ENCODE assay signal across 10 mouse cellular contexts in the genomic region with DNA sequence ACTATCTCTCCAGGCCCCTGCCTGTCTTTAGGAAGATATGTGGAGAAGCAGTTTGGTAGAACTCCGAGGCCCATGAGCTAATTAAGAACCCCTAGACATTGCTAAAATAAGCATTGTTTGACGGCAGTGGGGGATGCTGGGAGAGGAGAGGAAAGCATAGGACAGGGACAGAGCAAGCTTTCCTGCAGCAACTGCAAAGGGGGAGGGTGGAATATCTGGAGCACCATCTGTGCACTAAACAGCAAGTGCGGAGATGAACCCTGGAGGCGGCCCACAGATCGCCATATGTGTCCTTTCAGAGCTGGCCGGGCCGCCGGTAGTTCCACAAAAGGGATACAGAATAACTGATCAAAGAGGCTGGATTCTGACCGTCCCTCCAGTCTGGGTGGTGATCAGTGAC. TPM values are rescaled to one million over a fixed set of nuclear protein-coding genes. Genes with fewer than 3 reads are reported as not detected.
DNase-seq lines count a peak whose midpoint lies in the region; ATAC-seq and TF ChIP-seq lines count a peak whose summit lies in the region.
"Had no signal": no experiment of that assay in that cellular context is flagged by ENCODE, and none has a peak within 500 bp of the region (broad histone marks: within the 10 kb centered on the region; RNA-seq: fewer than 3 reads in every experiment).

No protein-coding gene starts in this region.

- TF ChIP-seq POLR2A in cerebellum, adult 2 months (IDR thresholded peaks at IDR 0.05; ENCODE audit: borderline replicate concordance, insufficient read depth, low read length): no peak
- TF ChIP-seq POLR2A in cortical plate, adult 2 months (IDR thresholded peaks at IDR 0.05; ENCODE audit: extremely low read depth, insufficient read depth, low read length): no peak
- TF ChIP-seq POLR2A in heart, adult 2 months (IDR thresholded peaks at IDR 0.05; ENCODE audit: insufficient read depth, low read depth, low read length): no peak

- WGBS in cerebellum, adult 2 months: 8% methylated on average over 9 of the region's 9 CpGs
- 46% methylated on average over 9 of the region's 9 CpGs for WGBS in midbrain, embryonic 13.5 days
- WGBS in heart, adult 2 months: 71% methylated on average over 9 of the region's 9 CpGs

- TF ChIP-seq EP300 in heart, adult 2 months (IDR thresholded peaks at IDR 0.05; ENCODE audit: insufficient read depth, low read depth, low read length): no peak

- H3K9me3 ChIP-seq in midbrain, embryonic 13.5 days: no peaks in the 10 kb centered on the region

- intact Hi-C loops in heart, adult 2 months (cut with DNase I): no loop called here

- H3K4me1 ChIP-seq in cerebellum, adult 2 months (ENCODE audit: control insufficient read depth, insufficient read depth, low read length): peaks cover 24% of the 10 kb centered on the region
- peaks cover 6% of the 10 kb centered on the region for H3K4me1 ChIP-seq in cortical plate, adult 2 months (ENCODE audit: control insufficient read depth, insufficient read depth, low read length)
- 0 out of 2 replicates have a peak, but pooled peaks cover 7% of the 10 kb centered on the region for H3K4me1 ChIP-seq in midbrain, embryonic 13.5 days (replicated peaks)
- H3K4me1 ChIP-seq in heart, adult 2 months (ENCODE audit: control insufficient read depth, insufficient read depth, low read length): no peaks in the 10 kb centered on the region

- no peak overlapping the region for H3K4me2 ChIP-seq in midbrain, embryonic 13.5 days (replicated peaks)

- H3K9ac ChIP-seq in midbrain, embryonic 13.5 days (replicated peaks): no peak overlapping the region
- H3K9ac ChIP-seq in heart, adult 2 months (ENCODE audit: low read depth, low read length): no peak overlapping the region
- H3K9ac ChIP-seq: liver, postnatal 0 days had no signal

- 0 out of 2 replicates have a peak, but pooled peaks have one; percentile 55 for ATAC-seq in midbrain, embryonic 13.5 days
- ATAC-seq: liver, postnatal 0 days had no signal

- no peaks in the 10 kb centered on the region for H3K79me2 ChIP-seq in heart, adult 2 months (replicated peaks; ENCODE audit: control insufficient read depth, insufficient read depth, low read length)

- no peaks in the 10 kb centered on the region for H3K36me3 ChIP-seq in midbrain, embryonic 13.5 days
- H3K36me3 ChIP-seq in heart, adult 2 months (ENCODE audit: control insufficient read depth, insufficient read depth, low read length): no peaks in the 10 kb centered on the region

- peak; percentile 71 to 83 for DNase-seq in cerebellum, adult 2 months
- peak; percentile 80 to 89 for DNase-seq in layer of hippocampus, adult 2 months (ENCODE audit: low spot score in 2 of 2)
- no peak for DNase-seq in adrenal gland, postnatal 4 days (ENCODE audit: low spot score in 2 of 2)
- no peak for DNase-seq in heart, adult 2 months
- no peak for DNase-seq in kidney, postnatal 10 days
- DNase-seq in testis, postnatal 10 days (ENCODE audit: low spot score): no peak
- DNase-seq: liver, postnatal 0 days; thymus, postnatal 36 days had no signal

- H3K27me3 ChIP-seq in cerebellum, adult 2 months (ENCODE audit: control insufficient read depth, insufficient read depth, low read length): no peaks in the 10 kb centered on the region
- no peaks in the 10 kb centered on the region for H3K27me3 ChIP-seq in midbrain, embryonic 13.5 days
- no peaks in the 10 kb centered on the region for H3K27me3 ChIP-seq in heart, adult 2 months (ENCODE audit: control insufficient read depth, insufficient read depth, low read length)

- TF ChIP-seq CTCF in cerebellum, adult 2 months (IDR thresholded peaks at IDR 0.05; ENCODE audit: borderline replicate concordance, insufficient read depth, low read depth, low read length): no peak
- no peak for TF ChIP-seq CTCF in cortical plate, adult 2 months (IDR thresholded peaks at IDR 0.05; ENCODE audit: extremely low read depth, insufficient read depth, low read length)
- no peak for TF ChIP-seq CTCF in layer of hippocampus, adult 2 months (conservative IDR thresholded peaks at IDR 0.05)
- TF ChIP-seq CTCF in heart, adult 2 months (IDR thresholded peaks at IDR 0.05): no peak

- H3K27ac ChIP-seq in cerebellum, adult 2 months (ENCODE audit: insufficient read depth, low read length): peak overlapping the region; percentile 76
- peak overlapping the region; percentile 61 for H3K27ac ChIP-seq in cortical plate, adult 2 months (ENCODE audit: insufficient read depth, low read length)
- H3K27ac ChIP-seq in layer of hippocampus, adult 2 months: peak overlapping the region; percentile 91
- no peak overlapping the region for H3K27ac ChIP-seq in midbrain, embryonic 13.5 days
- H3K27ac ChIP-seq in heart, adult 2 months: no peak overlapping the region

- no peak overlapping the region for H3K4me3 ChIP-seq in cerebellum, adult 2 months (replicated peaks; ENCODE audit: insufficient read depth, low read depth, low read length)
- H3K4me3 ChIP-seq in cortical plate, adult 2 months (ENCODE audit: insufficient read depth, low read length): no peak overlapping the region
- no peak overlapping the region for H3K4me3 ChIP-seq in layer of hippocampus, adult 2 months
- H3K4me3 ChIP-seq in midbrain, embryonic 13.5 days (replicated peaks): no peak overlapping the region
- no peak overlapping the region for H3K4me3 ChIP-seq in heart, adult 2 months

RNA-seq across cellular contexts. Expression of gene Pgbd5, which starts 37.2 kb away (rescaled TPM):
- polyA plus RNA-seq in cerebellum, adult 2 months (2012; rRNA removed): 142 and 155 TPM in 2 replicates
- 184 and 196 TPM in 2 replicates for polyA plus RNA-seq in cortical plate, adult 2 months (2012; rRNA removed)
- total RNA-seq in layer of hippocampus, adult 2 months (2021): 100 to 1,000 TPM; 291 to 304 TPM
- 7.6 and 8.6 TPM in 2 replicates for polyA plus RNA-seq in midbrain, embryonic 13.5 days (2015; fragmentation: Nextera tagmentation; extraction: Ambion mirVana)
- total RNA-seq in adrenal gland, postnatal 4 days (2021): 1 to 10 TPM; 9.1 to 9.5 TPM
- under 1 TPM; 0.43 to 0.55 TPM for total RNA-seq in heart, adult 2 months (2021)
- 0.82 and 0.98 TPM in 2 replicates for polyA plus RNA-seq in heart, adult 2 months (2012; rRNA removed)

RNA-seq across cellular contexts. Expression of gene Cog2, which starts 43.9 kb away (rescaled TPM):
- polyA plus RNA-seq in cerebellum, adult 2 months (2012; rRNA removed): 38.4 and 40.7 TPM in 2 replicates
- polyA plus RNA-seq in cortical plate, adult 2 months (2012; rRNA removed): 27.0 and 29.0 TPM in 2 replicates
- 10 to 100 TPM; 45.3 to 49.0 TPM for total RNA-seq in layer of hippocampus, adult 2 months (2021)
- 38.2 and 40.6 TPM in 2 replicates for polyA plus RNA-seq in midbrain, embryonic 13.5 days (2015; fragmentation: Nextera tagmentation; extraction: Ambion mirVana)
- total RNA-seq in adrenal gland, postnatal 4 days (2021): 10 to 100 TPM; 51.6 to 53.8 TPM
- 10 to 100 TPM; 25.9 to 28.4 TPM for total RNA-seq in heart, adult 2 months (2021)
- 11.5 and 15.9 TPM in 2 replicates for polyA plus RNA-seq in heart, adult 2 months (2012; rRNA removed)

Comparison
In these comparisons a context has a peak if more than half of its experiments do, and no peak if none do; other contexts are left out.
1. DNase-seq: peak in cerebellum, adult 2 months (2 of 2) and layer of hippocampus, adult 2 months (2 of 2); none in adrenal gland, postnatal 4 days (0 of 2), heart, adult 2 months (0 of 2), kidney, postnatal 10 days (single experiment) and testis, postnatal 10 days (single experiment).
2. H3K27ac ChIP-seq: peak in cerebellum, adult 2 months (single experiment), cortical plate, adult 2 months (single experiment) and layer of hippocampus, adult 2 months (single experiment); none in midbrain, embryonic 13.5 days (single experiment) and heart, adult 2 months (single experiment).
3. RNA of gene Pgbd5, which starts 37.2 kb away (polyA plus RNA-seq): 184 to 196 TPM in cortical plate, adult 2 months and 142 to 155 TPM in cerebellum, adult 2 months; 7.6 to 8.6 TPM in midbrain, embryonic 13.5 days and 0.82 to 0.98 TPM in heart, adult 2 months; every median in the first group is over 10 times any median in the second.